Mouse (Mus musculus) midbrain, embryonic 15.5 days (tissue): ENCODE results near the gene Orai1. TPM values are rescaled to one million over a fixed set of nuclear protein-coding genes. Genes with fewer than 3 reads are reported as not detected.
"Not testable (repeated sequence)": the region's sequence is repeated elsewhere in the genome, so short reads cannot be mapped to it uniquely, and the experiment has no call there.

Experiments used
- ATAC-seq: fragments of 200-750 bp; cut with Nextera tagmentation; replicated peaks from 2 replicates; pipeline ENCODE4 v1.8.0; 2017; ENCODE audit warnings: moderate TSS enrichment
- H3K27ac ChIP-seq: fragments of 300-500 bp; sonication (generic); 2 replicates; pipeline ENCODE4 v1.5.1; 2015; ENCODE audit warnings: mild to moderate bottlenecking, inconsistent platforms
- H3K27me3 ChIP-seq: fragments of 300-500 bp; sonication (generic); replicated peaks from 2 replicates; pipeline ENCODE4 v1.6.1; 2015; ENCODE audit warnings: inconsistent platforms
- H3K36me3 ChIP-seq: fragments of 300-500 bp; sonication (generic); replicated peaks from 2 replicates; pipeline ENCODE4 v1.6.1; 2015; ENCODE audit warnings: inconsistent platforms
- H3K4me1 ChIP-seq: fragments of 300-500 bp; sonication (generic); 2 replicates; pipeline ENCODE4 v1.6.1; 2015; ENCODE audit warnings: inconsistent platforms
- H3K4me2 ChIP-seq: fragments of 300-500 bp; sonication (generic); 2 replicates; pipeline ENCODE4 v1.6.1; 2015; ENCODE audit warnings: inconsistent platforms, mild to moderate bottlenecking, moderate library complexity
- H3K4me3 ChIP-seq: fragments of 300-500 bp; sonication (generic); 2 replicates; pipeline ENCODE4 v1.5.1; 2015; ENCODE audit warnings: mild to moderate bottlenecking, inconsistent platforms
- H3K9ac ChIP-seq: fragments of 300-500 bp; sonication (generic); 2 replicates; pipeline ENCODE4 v1.6.1; 2015; ENCODE audit warnings: mild to moderate bottlenecking, inconsistent platforms
- H3K9me3 ChIP-seq: fragments of 300-500 bp; sonication (generic); 2 replicates; pipeline ENCODE4 v1.6.1; 2016; ENCODE audit warnings: inconsistent platforms
- WGBS: fragments of 180-500 bp; shearing (Covaris S2); methylation state at CpG from one replicate; pipeline ENCODE4 v1.1.7; 2015; ENCODE audit warnings: mixed read lengths; 5-methylcytosine and 5-hydroxymethylcytosine counted together
- polyA plus RNA-seq: library from polyadenylated mRNA; unstranded; fragments of >200 nt; fragmentation: Nextera tagmentation; extraction: Ambion mirVana; gene quantifications from 2 replicates; pipeline ENCODE4 v1.2.1, GENCODE M21; 2015

The Orai1 gene
- 11.6 and 13.6 TPM in 2 replicates for polyA plus RNA-seq

DNA sequence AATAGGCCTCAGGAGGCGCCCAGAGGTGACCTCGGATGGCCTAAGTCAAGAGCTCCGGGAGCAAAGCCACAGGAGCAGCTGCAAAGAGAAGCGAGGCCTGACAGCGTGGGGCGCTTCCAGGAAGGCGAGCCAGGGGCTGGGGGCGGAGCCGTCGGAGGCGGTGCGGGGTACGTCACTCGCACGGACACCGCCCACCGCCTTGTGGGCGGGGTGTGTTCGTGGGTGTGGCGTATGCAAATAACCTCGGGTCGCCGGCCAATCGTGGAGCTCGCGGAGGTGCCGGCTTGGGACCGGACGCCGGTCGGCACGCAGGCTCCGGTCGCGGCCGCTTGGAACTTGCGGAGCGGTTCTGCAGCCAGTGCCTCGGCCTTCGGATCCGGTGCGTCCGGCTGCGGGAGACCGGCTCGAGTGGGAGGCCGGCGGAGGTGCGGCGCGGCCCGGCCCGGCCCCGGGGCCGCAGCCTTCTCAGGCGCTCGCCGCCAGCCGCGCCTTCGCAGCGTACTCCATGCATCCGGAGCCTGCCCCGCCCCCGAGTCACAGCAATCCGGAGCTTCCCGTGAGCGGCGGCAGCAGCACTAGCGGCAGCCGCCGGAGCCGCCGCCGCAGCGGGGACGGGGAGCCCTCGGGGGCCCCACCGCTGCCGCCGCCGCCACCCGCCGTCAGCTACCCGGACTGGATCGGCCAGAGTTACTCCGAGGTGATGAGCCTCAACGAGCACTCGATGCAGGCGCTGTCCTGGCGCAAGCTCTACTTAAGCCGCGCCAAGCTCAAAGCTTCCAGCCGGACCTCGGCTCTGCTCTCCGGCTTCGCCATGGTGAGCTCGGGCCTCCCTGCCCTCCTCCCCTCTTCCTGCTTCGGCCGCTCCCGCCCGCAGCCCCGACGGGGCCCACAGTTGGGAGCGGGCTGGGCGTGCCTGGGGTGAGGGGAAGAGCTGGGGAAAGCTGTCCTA, at the start of gene Orai1:
TSS of gene Orai1 (plus strand) at position 322 of the 949 bp plus-strand sequence.
- Histone ChIP-seq H3K27me3 (no peaks in the 10 kb centered on the region), H3K4me1 (peaks cover 36% of the 10 kb centered on the region), H3K36me3 (no peaks in the 10 kb centered on the region), H3K4me2 (peak within 1 kb of the TSS; percentile 67), H3K9me3 (no peaks in the 10 kb centered on the region), H3K4me3 (peak within 1 kb of the TSS; percentile 56), H3K27ac (peak within 1 kb of the TSS; percentile 93), H3K9ac (peak within 1 kb of the TSS; percentile 66)
- under 1% methylated on average over 92 of the region's 106 CpGs for WGBS
- ATAC-seq, result peak; percentile 95

DNA sequence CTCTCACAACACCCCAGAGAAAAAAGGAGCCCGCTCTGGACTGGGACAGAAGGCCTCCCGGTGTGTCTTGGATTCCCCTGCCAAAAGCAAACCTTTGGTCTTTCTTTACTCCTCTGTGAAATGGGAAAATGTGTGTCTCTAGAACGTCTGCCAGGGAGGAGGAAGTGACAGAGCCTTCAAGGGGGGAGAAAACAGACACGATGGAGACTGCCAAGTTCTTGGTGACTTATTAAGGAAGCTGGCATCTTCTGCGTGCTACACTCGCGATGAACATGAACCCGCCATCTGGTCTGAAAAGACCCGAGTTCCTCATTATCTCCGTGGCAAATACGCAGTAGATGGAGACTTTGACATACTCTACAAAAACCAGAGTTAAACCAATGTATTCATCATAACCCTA, 49.4 kb upstream of the Orai1 start:
- no peaks in the 10 kb centered on the region for H3K27me3 ChIP-seq
- H3K9ac ChIP-seq, result no peak overlapping the region
- no peak overlapping the region for H3K27ac ChIP-seq
- ATAC-seq, result no peak
- no peaks in the 10 kb centered on the region for H3K9me3 ChIP-seq
- H3K4me1 ChIP-seq, result no peaks in the 10 kb centered on the region
- H3K4me3 ChIP-seq, result no peak overlapping the region
- H3K36me3 ChIP-seq, result no peaks in the 10 kb centered on the region
- 86% methylated on average over 11 of the region's 11 CpGs for WGBS
- no peak overlapping the region for H3K4me2 ChIP-seq

- Histone ChIP-seq H3K27ac (no peak overlapping the region), H3K9ac (no peak overlapping the region), H3K4me2 (no peak overlapping the region), H3K4me1 (no peaks in the 10 kb centered on the region), H3K27me3 (no peaks in the 10 kb centered on the region), H3K36me3 (no peaks in the 10 kb centered on the region), H3K4me3 (no peak overlapping the region), H3K9me3 (no peaks in the 10 kb centered on the region)
- WGBS, result 35% methylated on average over 4 of the region's 4 CpGs
- no peak for ATAC-seq
Observed at GRCm38 (mm10) chr5:122968322-122968721, 46.6 kb upstream of the Orai1 start.

DNA sequence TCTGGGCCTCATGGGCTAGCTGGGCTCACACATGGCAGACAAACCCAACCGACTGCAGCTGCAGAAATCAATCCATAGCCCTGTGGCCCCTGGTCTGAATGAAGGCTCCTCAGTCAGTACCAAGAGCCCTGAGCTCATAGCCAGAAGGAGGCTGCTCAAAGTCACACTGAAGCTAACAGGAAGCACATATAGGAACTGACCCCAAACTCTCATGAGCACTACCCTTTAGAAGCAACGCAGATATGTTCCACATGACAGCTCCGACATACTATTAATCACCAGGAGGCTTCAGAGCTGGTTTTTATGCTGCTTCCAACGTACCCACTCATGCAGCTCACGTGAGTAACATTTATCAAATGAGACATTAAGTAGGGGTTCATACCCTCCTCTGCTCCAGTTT, 44.8 kb upstream of the Orai1 start:
- no peaks in the 10 kb centered on the region for H3K9me3 ChIP-seq
- no peaks in the 10 kb centered on the region for H3K4me1 ChIP-seq
- no peaks in the 10 kb centered on the region for H3K27me3 ChIP-seq
- H3K4me2 ChIP-seq, result no peak overlapping the region
- H3K9ac ChIP-seq, result no peak overlapping the region
- no peak overlapping the region for H3K4me3 ChIP-seq
- no peak overlapping the region for H3K27ac ChIP-seq
- no peak for ATAC-seq
- 78% methylated on average over 5 of the region's 5 CpGs for WGBS
- H3K36me3 ChIP-seq, result no peaks in the 10 kb centered on the region

DNA sequence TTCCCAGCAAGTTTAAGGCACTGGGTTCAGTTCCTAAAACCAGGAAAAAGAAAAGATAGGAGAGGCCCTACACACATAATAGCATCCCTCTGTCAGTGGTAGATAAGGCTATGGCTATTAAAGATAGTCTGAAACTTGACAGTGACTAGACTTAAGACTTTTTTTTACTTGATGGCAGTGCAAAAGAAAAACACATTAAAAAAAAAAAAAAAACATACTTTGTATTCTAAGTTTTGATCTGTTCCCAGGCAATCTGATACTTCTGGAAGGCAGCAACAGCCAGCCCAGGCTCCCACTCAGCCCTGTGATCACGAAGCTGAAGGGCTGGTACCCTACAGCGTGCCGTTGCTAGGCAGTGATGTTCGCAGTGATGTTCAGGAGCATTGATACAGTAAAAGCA, 43.4 kb upstream of the Orai1 start:
- no peak for ATAC-seq
- no peak overlapping the region for H3K9ac ChIP-seq
- WGBS, result 87% methylated on average over 4 of the region's 4 CpGs
- no peaks in the 10 kb centered on the region for H3K36me3 ChIP-seq
- H3K4me1 ChIP-seq, result no peaks in the 10 kb centered on the region
- H3K4me3 ChIP-seq, result no peak overlapping the region
- no peaks in the 10 kb centered on the region for H3K27me3 ChIP-seq
- H3K4me2 ChIP-seq, result no peak overlapping the region
- no peak overlapping the region for H3K27ac ChIP-seq
- H3K9me3 ChIP-seq, result no peaks in the 10 kb centered on the region

GRCm38 (mm10) chr5:122972116-122972515, 42.8 kb upstream of the Orai1 start:
- Histone ChIP-seq H3K9ac (no peak overlapping the region), H3K27me3 (no peaks in the 10 kb centered on the region), H3K9me3 (no peaks in the 10 kb centered on the region), H3K36me3 (no peaks in the 10 kb centered on the region), H3K4me1 (no peaks in the 10 kb centered on the region), H3K27ac (no peak overlapping the region; the same call in 1 of the 2 replicates), H3K4me2 (no peak overlapping the region), H3K4me3 (no peak overlapping the region)
- no peak for ATAC-seq
- WGBS, result 51% methylated on average over 9 of the region's 9 CpGs

DNA sequence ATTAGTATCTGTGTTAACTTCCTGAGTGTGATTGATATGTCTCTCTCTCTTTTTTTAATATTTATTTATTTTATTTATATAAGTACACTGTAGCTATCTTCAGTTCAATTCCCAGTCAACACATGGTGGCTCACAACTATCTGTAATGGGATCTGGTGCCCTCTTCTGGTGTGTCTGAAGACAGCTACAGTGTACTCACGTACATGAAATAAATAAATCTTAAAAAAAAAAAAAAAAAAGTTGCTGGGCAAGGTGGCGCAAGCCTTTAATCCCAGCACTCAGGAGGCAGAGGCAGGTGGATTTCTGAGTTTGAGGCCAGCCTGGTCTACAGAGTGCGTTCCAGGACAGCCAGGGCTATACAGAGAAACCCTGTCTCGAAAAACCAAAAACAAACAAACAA, 40.2 kb upstream of the Orai1 start:
- H3K9me3 ChIP-seq, H3K36me3 ChIP-seq, H3K4me3 ChIP-seq, H3K27me3 ChIP-seq, H3K4me2 ChIP-seq, H3K9ac ChIP-seq, H3K27ac ChIP-seq, ATAC-seq, H3K4me1 ChIP-seq: not testable (repeated sequence)
- WGBS, result 96% methylated on average over 4 of the region's 4 CpGs

DNA sequence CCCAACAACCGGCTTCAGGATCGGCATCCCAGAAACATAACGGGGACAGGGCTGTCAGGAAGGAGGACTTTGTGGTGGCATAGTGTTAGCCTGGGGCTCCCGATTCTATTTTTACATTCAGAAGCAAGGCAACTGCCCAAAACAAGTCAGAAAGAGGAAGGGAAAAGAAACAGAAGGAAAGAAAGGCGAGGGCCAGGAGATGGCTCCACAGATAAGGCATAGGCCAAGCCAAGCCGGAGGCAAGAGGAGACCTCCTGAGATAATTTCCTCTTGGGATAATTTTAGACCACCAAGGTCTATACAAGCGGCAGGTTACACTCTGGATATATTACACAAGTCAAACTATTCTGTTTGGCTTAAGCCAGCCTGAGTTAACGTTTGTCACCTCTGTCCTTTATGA, 35.9 kb upstream of the Orai1 start:
- Histone ChIP-seq H3K27me3 (no peaks in the 10 kb centered on the region), H3K27ac (no peak overlapping the region), H3K4me2 (no peak overlapping the region), H3K9ac (no peak overlapping the region), H3K36me3 (no peaks in the 10 kb centered on the region), H3K4me1 (no peaks in the 10 kb centered on the region), H3K9me3 (no peaks in the 10 kb centered on the region), H3K4me3 (no peak overlapping the region)
- WGBS, result 91% methylated on average over 8 of the region's 8 CpGs
- no peak for ATAC-seq

GRCm38 (mm10) chr5:122984483-122984882, 30.4 kb upstream of the Orai1 start:
- no peaks in the 10 kb centered on the region for H3K36me3 ChIP-seq
- no peaks in the 10 kb centered on the region for H3K27me3 ChIP-seq
- no peak overlapping the region for H3K27ac ChIP-seq
- no peak overlapping the region for H3K4me3 ChIP-seq
- peaks cover 36% of the 10 kb centered on the region for H3K4me1 ChIP-seq
- H3K9me3 ChIP-seq, result no peaks in the 10 kb centered on the region
- no peak overlapping the region for H3K9ac ChIP-seq
- WGBS, result 70% methylated on average over 5 of the region's 5 CpGs
- H3K4me2 ChIP-seq, result no peak overlapping the region
- ATAC-seq, result no peak

GRCm38 (mm10) chr5:122985276-122985675, 29.6 kb upstream of the Orai1 start:
- no peaks in the 10 kb centered on the region for H3K9me3 ChIP-seq
- H3K4me2 ChIP-seq, result no peak overlapping the region
- H3K27ac ChIP-seq, result peak overlapping the region; percentile 41; the same call in 1 of the 2 replicates
- H3K27me3 ChIP-seq, result no peaks in the 10 kb centered on the region
- H3K4me3 ChIP-seq, result no peak overlapping the region
- H3K9ac ChIP-seq, result 0 out of 2 replicates have a peak overlapping the region, but pooled peaks have one; percentile 22
- peaks cover 44% of the 10 kb centered on the region for H3K4me1 ChIP-seq
- H3K36me3 ChIP-seq, result no peaks in the 10 kb centered on the region
- ATAC-seq, result no peak
- 29% methylated on average over 3 of the region's 3 CpGs for WGBS

GRCm38 (mm10) chr5:122986091-122986493, 28.8 kb upstream of the Orai1 start:
- no peak overlapping the region for H3K27ac ChIP-seq
- H3K4me3 ChIP-seq, result no peak overlapping the region
- H3K36me3 ChIP-seq, result no peaks in the 10 kb centered on the region
- WGBS, result 16% methylated on average over 8 of the region's 8 CpGs
- no peaks in the 10 kb centered on the region for H3K27me3 ChIP-seq
- peak overlapping the region; percentile 14; the same call in 1 of the 2 replicates for H3K4me2 ChIP-seq
- no peak overlapping the region for H3K9ac ChIP-seq
- H3K9me3 ChIP-seq, result no peaks in the 10 kb centered on the region
- H3K4me1 ChIP-seq, result peaks cover 52% of the 10 kb centered on the region
- no peak for ATAC-seq

- H3K4me1 ChIP-seq, result peaks cover 57% of the 10 kb centered on the region
- ATAC-seq, result peak; percentile 53
- no peaks in the 10 kb centered on the region for H3K9me3 ChIP-seq
- H3K4me2 ChIP-seq, result peak overlapping the region; percentile 97
- H3K27ac ChIP-seq, result peak overlapping the region; percentile 58
- WGBS, result 2% methylated on average over 39 of the region's 39 CpGs
- no peaks in the 10 kb centered on the region for H3K36me3 ChIP-seq
- no peaks in the 10 kb centered on the region for H3K27me3 ChIP-seq
- peak overlapping the region; percentile 73 for H3K4me3 ChIP-seq
- peak overlapping the region; percentile 54 for H3K9ac ChIP-seq
Observed at GRCm38 (mm10) chr5:122987211-122988020, 27.5 kb upstream of the Orai1 start.
